Mouse (Mus musculus): ENCODE measurements around the gene Rasl11b. TPM values are rescaled to one million over a fixed set of nuclear protein-coding genes. Genes with fewer than 3 reads are reported as not detected.

The Rasl11b gene
- total and polyA plus RNA-seq, 2 experiments from 2014 or later, result 2.6 to 10.6 TPM

GRCm38 (mm10) chr5:74222626-74223025 is 27.5 kb downstream of the Rasl11b start:
- WGBS, result 84% methylated on average over 4 of the region's 4 CpGs
- Histone ChIP-seq H3K27ac (ENCODE audit: low read depth, low read length) (no peak overlapping the region), H3K9me3 (ENCODE audit: low read length) (no peaks in the 10 kb centered on the region), H3K9ac (replicated peaks; ENCODE audit: low read length, poor library complexity, severe bottlenecking) (no peak overlapping the region), H3K4me1 (ENCODE audit: insufficient read depth, low read length) (no peaks in the 10 kb centered on the region), H3K4me3 (ENCODE audit: low read depth, low read length) (no peak overlapping the region), H3K27me3 (ENCODE audit: insufficient read depth, low read length) (no peaks in the 10 kb centered on the region), H3K36me3 (ENCODE audit: insufficient read depth, low read length) (no peaks in the 10 kb centered on the region), H3K4me2 (ENCODE audit: low read depth, low read length, poor library complexity, severe bottlenecking) (no peak overlapping the region)
- no peak for DNase-seq (ENCODE audit: low spot score)
- ATAC-seq (ENCODE audit: low FRiP score), result no peak
- no peak for TF ChIP-seq CTCF (IDR thresholded peaks at IDR 0.05)

DNA sequence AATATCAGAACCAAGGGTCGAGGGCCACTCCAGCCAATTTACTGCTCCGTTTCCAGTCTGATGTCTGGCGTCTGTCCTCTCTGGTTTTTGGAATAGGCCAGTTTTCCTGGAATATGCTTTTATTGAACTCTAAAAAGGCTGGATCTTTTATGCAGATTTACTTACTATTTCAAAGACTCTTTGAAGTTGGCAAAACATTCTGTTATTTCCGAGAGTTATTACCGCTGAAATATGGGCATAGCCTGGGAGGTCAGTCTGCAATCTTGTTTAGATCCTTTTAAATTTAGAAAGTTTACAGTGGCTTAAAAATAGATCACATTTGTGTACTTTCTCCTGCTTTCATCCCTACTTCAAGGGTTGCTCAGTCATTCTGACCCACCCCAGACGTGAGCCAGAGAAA is 29.4 kb downstream of the Rasl11b start:
- Histone ChIP-seq H3K36me3 (ENCODE audit: insufficient read depth, low read length) (no peaks in the 10 kb centered on the region), H3K4me2 (ENCODE audit: low read depth, low read length, poor library complexity, severe bottlenecking) (no peak overlapping the region), H3K4me3 (ENCODE audit: low read depth, low read length) (no peak overlapping the region), H3K9me3 (ENCODE audit: low read length) (no peaks in the 10 kb centered on the region), H3K9ac (replicated peaks; ENCODE audit: low read length, poor library complexity, severe bottlenecking) (no peak overlapping the region), H3K27me3 (ENCODE audit: insufficient read depth, low read length) (no peaks in the 10 kb centered on the region), H3K4me1 (ENCODE audit: insufficient read depth, low read length) (no peaks in the 10 kb centered on the region), H3K27ac (ENCODE audit: low read depth, low read length) (no peak overlapping the region)
- no peak for TF ChIP-seq CTCF (IDR thresholded peaks at IDR 0.05)
- ATAC-seq (ENCODE audit: low FRiP score) (no peak), DNase-seq (ENCODE audit: low spot score) (no peak)
- 85% methylated on average over 6 of the region's 6 CpGs for WGBS

GRCm38 (mm10) chr5:74226183-74226582 is 31.1 kb downstream of the Rasl11b start:
- Histone ChIP-seq H3K4me2 (ENCODE audit: low read depth, low read length, poor library complexity, severe bottlenecking) (no peak overlapping the region), H3K27me3 (ENCODE audit: insufficient read depth, low read length) (no peaks in the 10 kb centered on the region), H3K36me3 (ENCODE audit: insufficient read depth, low read length) (no peaks in the 10 kb centered on the region), H3K27ac (ENCODE audit: low read depth, low read length) (no peak overlapping the region), H3K9me3 (ENCODE audit: low read length) (no peaks in the 10 kb centered on the region), H3K4me3 (ENCODE audit: low read depth, low read length) (no peak overlapping the region), H3K9ac (replicated peaks; ENCODE audit: low read length, poor library complexity, severe bottlenecking) (no peak overlapping the region), H3K4me1 (ENCODE audit: insufficient read depth, low read length) (no peaks in the 10 kb centered on the region)
- no peak for DNase-seq (ENCODE audit: low spot score)
- 95% methylated on average over 5 of the region's 5 CpGs for WGBS
- TF ChIP-seq CTCF (IDR thresholded peaks at IDR 0.05), result no peak
- no peak for ATAC-seq (ENCODE audit: low FRiP score)

DNA sequence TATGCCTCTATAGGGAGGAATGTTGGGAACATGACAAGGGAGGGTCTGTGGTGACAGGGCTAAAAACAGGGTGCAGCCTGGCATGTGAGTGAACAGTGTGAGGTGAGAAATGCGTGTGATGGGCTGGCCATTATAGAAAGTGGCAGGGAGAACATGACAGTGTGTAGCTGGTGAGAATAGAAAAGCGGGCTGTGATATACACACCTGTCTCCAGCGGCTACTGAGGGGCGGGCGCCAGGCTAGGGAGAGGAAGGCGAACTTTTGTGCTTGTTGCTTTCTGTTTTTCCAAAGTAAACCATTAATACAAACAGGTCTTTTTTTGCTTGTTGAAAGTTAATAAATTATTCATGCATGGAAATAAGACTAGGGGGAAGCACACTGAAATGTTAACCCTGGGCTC is 32.3 kb downstream of the Rasl11b start:
- Histone ChIP-seq H3K9ac (replicated peaks; ENCODE audit: low read length, poor library complexity, severe bottlenecking) (no peak overlapping the region), H3K4me2 (ENCODE audit: low read depth, low read length, poor library complexity, severe bottlenecking) (no peak overlapping the region), H3K4me1 (ENCODE audit: insufficient read depth, low read length) (no peaks in the 10 kb centered on the region), H3K27ac (ENCODE audit: low read depth, low read length) (no peak overlapping the region), H3K36me3 (ENCODE audit: insufficient read depth, low read length) (no peaks in the 10 kb centered on the region), H3K9me3 (ENCODE audit: low read length) (no peaks in the 10 kb centered on the region), H3K4me3 (ENCODE audit: low read depth, low read length) (no peak overlapping the region), H3K27me3 (ENCODE audit: insufficient read depth, low read length) (no peaks in the 10 kb centered on the region)
- DNase-seq (ENCODE audit: low spot score), result no peak
- ATAC-seq (ENCODE audit: low FRiP score), result no peak
- no peak for TF ChIP-seq CTCF (IDR thresholded peaks at IDR 0.05)
- WGBS, result 88% methylated on average over 6 of the region's 6 CpGs

- Histone ChIP-seq H3K27ac (ENCODE audit: low read depth, low read length) (no peak overlapping the region), H3K4me3 (ENCODE audit: low read depth, low read length) (no peak overlapping the region), H3K9ac (replicated peaks; ENCODE audit: low read length, poor library complexity, severe bottlenecking) (no peak overlapping the region), H3K36me3 (ENCODE audit: insufficient read depth, low read length) (no peaks in the 10 kb centered on the region), H3K9me3 (ENCODE audit: low read length) (no peaks in the 10 kb centered on the region), H3K27me3 (ENCODE audit: insufficient read depth, low read length) (no peaks in the 10 kb centered on the region), H3K4me1 (ENCODE audit: insufficient read depth, low read length) (no peaks in the 10 kb centered on the region), H3K4me2 (ENCODE audit: low read depth, low read length, poor library complexity, severe bottlenecking) (no peak overlapping the region)
- 65% methylated on average over 1 of the region's 1 CpGs for WGBS
- DNase-seq (ENCODE audit: low spot score) (no peak), ATAC-seq (ENCODE audit: low FRiP score) (no peak)
- no peak for TF ChIP-seq CTCF (IDR thresholded peaks at IDR 0.05)
These were observed 33.9 kb downstream of the Rasl11b start for GRCm38 (mm10) chr5:74228938-74229337.

GRCm38 (mm10) chr5:74229775-74230413 is 34.8 kb downstream of the Rasl11b start:
- TF ChIP-seq CTCF (IDR thresholded peaks at IDR 0.05), result no peak
- no peak for DNase-seq (ENCODE audit: low spot score)
- no peaks in the 10 kb centered on the region for H3K4me1 ChIP-seq (ENCODE audit: insufficient read depth, low read length)
- no peak overlapping the region for H3K4me3 ChIP-seq (ENCODE audit: low read depth, low read length)
- no peaks in the 10 kb centered on the region for H3K36me3 ChIP-seq (ENCODE audit: insufficient read depth, low read length)
- H3K27ac ChIP-seq (ENCODE audit: low read depth, low read length), result no peak overlapping the region
- WGBS, result 52% methylated on average over 11 of the region's 11 CpGs
- H3K27me3 ChIP-seq (ENCODE audit: insufficient read depth, low read length), result no peaks in the 10 kb centered on the region
- ATAC-seq (ENCODE audit: low FRiP score), result 0 out of 2 replicates have a peak, but pooled peaks have one; percentile 38
- no peak overlapping the region for H3K9ac ChIP-seq (replicated peaks; ENCODE audit: low read length, poor library complexity, severe bottlenecking)
- no peak overlapping the region for H3K4me2 ChIP-seq (ENCODE audit: low read depth, low read length, poor library complexity, severe bottlenecking)
- H3K9me3 ChIP-seq (ENCODE audit: low read length), result no peaks in the 10 kb centered on the region

Data from midbrain, postnatal 0 days (tissue).